Mouse (Mus musculus) left cerebral cortex, adult 8-10 months (tissue): ENCODE data around the gene Tesmin. TPM values are rescaled to one million over a fixed set of nuclear protein-coding genes. Genes with fewer than 3 reads are reported as not detected.

Experiments used
- DNase-seq, 2 experiments: peaks; one replicate each; pipeline ENCODE4 v3.0.0; 2022; ENCODE audit warnings: low spot score in 2 of 2
- total RNA-seq, 4 experiments: library from RNA; stranded (reverse); gene quantifications; 2 replicates each; pipeline ENCODE4 v1.2.4; 2022

The Tesmin gene
- under 1 TPM in 2 of 4 experiments, not detected in 2; 0.33 to 0.34 TPM for total RNA-seq

- DNase-seq: peak; percentile 33 to 76
Observed at GRCm38 (mm10) chr19:3388629-3389057, at the start of gene Tesmin. Gene Tesmin (plus strand): TSS chr19:3388857.

GRCm38 (mm10) chr19:3339187-3339586 lies 49.5 kb upstream of the Tesmin start:
- DNase-seq: no peak

GRCm38 (mm10) chr19:3341021-3341420 lies 47.6 kb upstream of the Tesmin start:
- DNase-seq: peak in 1 of 2 experiments; percentile 49

- no peak for DNase-seq
Observed at GRCm38 (mm10) chr19:3343929-3344328, 44.7 kb upstream of the Tesmin start.

GRCm38 (mm10) chr19:3344636-3345544 lies 43.8 kb upstream of the Tesmin start:
- no peak for DNase-seq

GRCm38 (mm10) chr19:3347784-3348183 lies 40.9 kb upstream of the Tesmin start:
- no peak for DNase-seq

GRCm38 (mm10) chr19:3353415-3354111 lies 35.1 kb upstream of the Tesmin start:
- DNase-seq: no peak

GRCm38 (mm10) chr19:3355096-3355495 lies 33.6 kb upstream of the Tesmin start:
- DNase-seq: no peak

GRCm38 (mm10) chr19:3356516-3356915 lies 32.1 kb upstream of the Tesmin start:
- DNase-seq: no peak

GRCm38 (mm10) chr19:3357620-3358019 lies 31.0 kb upstream of the Tesmin start:
- DNase-seq: no peak

- DNase-seq: no peak
Observed at GRCm38 (mm10) chr19:3359841-3360588, 28.6 kb upstream of the Tesmin start.

- no peak for DNase-seq
Observed at GRCm38 (mm10) chr19:3363510-3363909, 25.1 kb upstream of the Tesmin start.

GRCm38 (mm10) chr19:3365089-3365488 lies 23.6 kb upstream of the Tesmin start:
- DNase-seq: no peak

- DNase-seq: no peak
Observed at GRCm38 (mm10) chr19:3368276-3368675, 20.4 kb upstream of the Tesmin start.

GRCm38 (mm10) chr19:3373380-3373779 lies 15.3 kb upstream of the Tesmin start:
- no peak for DNase-seq

GRCm38 (mm10) chr19:3374028-3374427 lies 14.6 kb upstream of the Tesmin start:
- no peak for DNase-seq

- DNase-seq: no peak
Observed at GRCm38 (mm10) chr19:3375945-3376495, 12.6 kb upstream of the Tesmin start.

GRCm38 (mm10) chr19:3376966-3377715 lies 11.5 kb upstream of the Tesmin start:
- DNase-seq: no peak

- no peak for DNase-seq
Observed at GRCm38 (mm10) chr19:3378614-3379013, 10.0 kb upstream of the Tesmin start.

- DNase-seq: no peak
Observed at GRCm38 (mm10) chr19:3388061-3388460, 596 bp upstream of the Tesmin start.

GRCm38 (mm10) chr19:3389089-3389488 lies 432 bp downstream of the Tesmin start:
- peak; percentile 67 to 72 for DNase-seq
